Mouse (Mus musculus) small intestine, adult 2 months (tissue): ENCODE measurements around the gene Pcsk1n. TPM values are rescaled to one million over a fixed set of nuclear protein-coding genes. Genes with fewer than 3 reads are reported as not detected.

Experiments used
- H3K27ac ChIP-seq: fragments of 200-500 bp; 2 replicates; pipeline ENCODE4 v1.5.1; 2012; ENCODE audit warnings: low read depth, low read length, control low read depth, inconsistent platforms; ENCODE audit not compliant: insufficient read depth
- H3K27me3 ChIP-seq: fragments of 200-500 bp; 2 replicates; pipeline ENCODE4 v1.6.1; 2012; ENCODE audit warnings: mild to moderate bottlenecking, moderate library complexity, low read length, inconsistent platforms; ENCODE audit not compliant: control insufficient read depth, insufficient read depth
- H3K36me3 ChIP-seq: fragments of 200-500 bp; 2 replicates; pipeline ENCODE4 v1.6.1; 2012; ENCODE audit warnings: mild to moderate bottlenecking, low read length, control low read depth, inconsistent platforms; ENCODE audit not compliant: control insufficient read depth, insufficient read depth
- H3K4me1 ChIP-seq: fragments of 200-500 bp; 2 replicates; pipeline ENCODE4 v1.6.1; 2012; ENCODE audit warnings: low read length, inconsistent platforms, mixed read lengths; ENCODE audit not compliant: control insufficient read depth, insufficient read depth, insufficient read length
- H3K4me3 ChIP-seq: fragments of 200-500 bp; 2 replicates; pipeline ENCODE4 v1.5.1; 2012; ENCODE audit warnings: low read depth, mild to moderate bottlenecking, control low read depth, inconsistent platforms, low read length, moderate library complexity
- CTCF ChIP-seq: fragments of 200-500 bp; IDR thresholded peaks from 2 replicates; pipeline ENCODE4 v1.5.1; 2012; ENCODE audit warnings: low read depth, mild to moderate bottlenecking, control low read depth, inconsistent platforms, low read length, moderate library complexity, mixed read lengths; ENCODE audit not compliant: insufficient replicate concordance, insufficient read length; ENCODE audit errors: extremely low read depth
- POLR2A ChIP-seq: fragments of 200-500 bp; IDR thresholded peaks from 2 replicates; pipeline ENCODE4 v1.6.1; 2012; ENCODE audit warnings: low read depth, mild to moderate bottlenecking, control low read depth, inconsistent platforms, low read length, moderate library complexity
- WGBS: fragments of 180-500 bp; shearing (Covaris S2); methylation state at CpG from one replicate; pipeline ENCODE4 v1.1.7; 2018; 5-methylcytosine and 5-hydroxymethylcytosine counted together
- polyA plus RNA-seq: library from polyadenylated mRNA; depleted of rRNA; stranded (reverse); fragments of >200 nt; gene quantifications from 2 replicates; pipeline ENCODE4 v1.2.3, GENCODE M21; 2012

The Pcsk1n gene
- polyA plus RNA-seq, 1 experiment = 21.1 TPM

DNA sequence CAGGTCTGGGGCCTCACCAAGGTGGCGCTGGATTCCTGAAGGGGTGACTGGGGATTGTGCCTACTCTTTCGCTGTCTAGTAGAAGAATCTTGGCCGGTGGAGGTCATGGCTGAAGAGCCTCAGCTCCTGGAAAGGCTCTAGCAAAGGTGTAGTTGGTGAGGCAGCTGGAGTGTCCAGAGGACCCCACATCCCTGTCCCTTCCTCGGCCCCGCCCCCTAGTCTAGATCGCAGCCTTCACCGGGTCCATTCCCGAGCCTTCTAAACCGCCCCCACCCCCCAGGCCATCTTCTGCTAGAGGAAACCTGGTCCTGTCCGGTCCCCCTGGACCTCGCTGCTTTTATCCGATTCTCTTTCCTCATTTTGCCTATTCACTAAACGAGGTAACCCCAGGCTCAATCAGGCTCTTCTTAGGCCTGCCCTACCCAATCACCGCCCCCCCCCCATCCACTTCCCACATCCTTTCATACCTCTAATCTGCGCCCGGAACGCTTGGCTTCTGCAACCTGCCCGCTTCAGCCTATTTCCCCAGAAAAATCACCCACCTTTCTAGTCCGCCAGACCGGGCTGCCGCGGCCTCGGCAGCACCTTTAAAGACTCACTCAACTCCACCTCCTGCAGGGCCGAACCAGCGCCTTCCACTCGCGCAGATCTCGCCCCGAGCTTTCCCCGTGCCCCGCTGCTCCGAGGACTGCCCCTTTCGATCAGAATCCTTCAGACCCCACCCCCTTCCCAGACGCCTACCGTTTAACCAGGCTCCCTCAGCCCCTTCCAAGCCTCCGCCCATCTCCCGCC, 27.7 kb downstream of the Pcsk1n start, which contains the start of gene Hdac6:
Hdac6 (minus strand) TSS at position 782 of the 792 bp plus-strand sequence.
- H3K27me3 ChIP-seq = no peaks in the 10 kb centered on the region
- H3K4me3 ChIP-seq = peak within 1 kb of the TSS; percentile 80
- no peaks in the 10 kb centered on the region; the same call in 1 of the 2 replicates for H3K4me1 ChIP-seq
- no peak within 1 kb of the TSS for H3K27ac ChIP-seq
- TF ChIP-seq CTCF = no peak
- no peak for TF ChIP-seq POLR2A
- H3K36me3 ChIP-seq = no peaks in the 10 kb centered on the region
- WGBS = 15% methylated on average over 36 of the region's 37 CpGs

DNA sequence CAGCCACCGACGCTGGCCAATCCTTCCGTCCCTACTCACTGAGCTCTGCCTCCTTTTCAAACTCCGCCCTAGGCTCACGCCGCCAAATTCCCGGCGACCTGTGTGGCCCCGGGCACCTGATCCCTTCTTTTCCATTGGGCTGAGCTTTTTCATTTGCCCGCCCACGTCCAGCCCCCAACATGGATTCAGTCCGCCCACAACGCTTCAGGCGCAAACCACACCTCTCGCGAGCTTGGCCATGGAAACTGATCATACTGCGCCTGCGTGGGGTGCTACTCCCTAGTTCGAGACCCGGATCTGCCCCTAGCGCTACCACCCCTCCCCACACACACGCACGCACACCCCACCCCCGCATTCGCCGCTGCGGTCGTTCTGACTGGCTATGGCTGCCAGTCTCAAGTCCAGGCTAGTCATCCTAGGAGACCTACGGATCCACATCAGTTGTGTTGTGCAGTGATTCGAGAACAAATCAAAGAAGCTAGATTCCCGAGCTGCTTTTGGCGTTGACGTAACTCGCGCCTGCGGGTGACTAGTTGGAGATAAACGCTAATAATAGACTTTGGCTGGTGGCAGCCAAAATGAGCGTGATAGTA, 28.4 kb downstream of the Pcsk1n start:
- 10% methylated on average over 38 of the region's 38 CpGs for WGBS
- H3K27me3 ChIP-seq = no peaks in the 10 kb centered on the region
- TF ChIP-seq POLR2A (no peak), CTCF (no peak)
- no peaks in the 10 kb centered on the region; the same call in 1 of the 2 replicates for H3K4me1 ChIP-seq
- H3K27ac ChIP-seq = no peak overlapping the region
- H3K36me3 ChIP-seq = no peaks in the 10 kb centered on the region
- H3K4me3 ChIP-seq = peak overlapping the region; percentile 80

DNA sequence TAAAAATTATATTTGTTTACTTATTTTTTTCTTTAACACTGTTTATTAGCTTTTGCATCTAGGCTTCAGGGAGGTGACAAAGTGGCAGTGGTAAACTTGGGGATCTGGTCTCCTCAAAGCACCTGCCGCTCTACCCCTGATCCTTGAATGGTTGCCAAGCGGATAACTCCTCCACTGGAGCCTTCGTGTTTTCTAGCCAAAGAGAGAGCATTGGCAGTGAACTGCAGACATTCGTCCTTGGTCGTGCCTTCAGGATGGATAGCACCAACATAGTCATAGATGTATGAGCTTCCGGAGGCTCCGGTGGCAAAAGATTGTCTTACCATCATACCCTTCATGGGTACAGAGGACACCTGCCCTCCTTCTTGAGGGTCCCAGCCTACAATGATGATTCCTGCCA, 30.5 kb downstream of the Pcsk1n start:
- 82% methylated on average over 7 of the region's 7 CpGs for WGBS
- TF ChIP-seq CTCF = no peak
- TF ChIP-seq POLR2A = no peak

DNA sequence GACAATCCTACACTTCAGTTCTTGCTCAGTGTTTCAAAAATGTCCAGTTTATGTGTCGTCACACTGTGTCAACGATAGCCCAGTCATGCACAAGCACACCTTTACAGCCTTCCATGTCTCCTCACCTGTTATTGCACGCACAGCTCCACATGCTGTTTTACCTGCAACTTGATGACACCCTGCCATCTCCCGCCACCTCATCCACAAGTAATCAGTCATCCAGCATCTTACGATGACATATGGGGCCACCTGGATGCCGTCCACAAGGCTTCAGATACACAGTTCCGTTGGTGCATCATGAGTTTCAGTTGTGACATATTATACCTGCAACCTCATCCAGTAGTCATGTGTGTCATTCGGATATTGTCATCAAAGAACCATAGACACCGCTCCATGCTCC, 39.2 kb downstream of the Pcsk1n start:
- TF ChIP-seq POLR2A = no peak
- TF ChIP-seq CTCF = no peak
- no peaks in the 10 kb centered on the region for H3K27me3 ChIP-seq
- no peak overlapping the region for H3K4me3 ChIP-seq
- no peak overlapping the region for H3K27ac ChIP-seq
- WGBS = 88% methylated on average over 9 of the region's 9 CpGs
- no peaks in the 10 kb centered on the region for H3K36me3 ChIP-seq
- H3K4me1 ChIP-seq = no peaks in the 10 kb centered on the region

More for the DNA sequence above, 30.5 kb downstream of the Pcsk1n start:
- Histone ChIP-seq H3K4me3 (no peak overlapping the region), H3K4me1 (no peaks in the 10 kb centered on the region; the same call in 1 of the 2 replicates), H3K27ac (no peak overlapping the region), H3K27me3 (no peaks in the 10 kb centered on the region), H3K36me3 (no peaks in the 10 kb centered on the region)

DNA sequence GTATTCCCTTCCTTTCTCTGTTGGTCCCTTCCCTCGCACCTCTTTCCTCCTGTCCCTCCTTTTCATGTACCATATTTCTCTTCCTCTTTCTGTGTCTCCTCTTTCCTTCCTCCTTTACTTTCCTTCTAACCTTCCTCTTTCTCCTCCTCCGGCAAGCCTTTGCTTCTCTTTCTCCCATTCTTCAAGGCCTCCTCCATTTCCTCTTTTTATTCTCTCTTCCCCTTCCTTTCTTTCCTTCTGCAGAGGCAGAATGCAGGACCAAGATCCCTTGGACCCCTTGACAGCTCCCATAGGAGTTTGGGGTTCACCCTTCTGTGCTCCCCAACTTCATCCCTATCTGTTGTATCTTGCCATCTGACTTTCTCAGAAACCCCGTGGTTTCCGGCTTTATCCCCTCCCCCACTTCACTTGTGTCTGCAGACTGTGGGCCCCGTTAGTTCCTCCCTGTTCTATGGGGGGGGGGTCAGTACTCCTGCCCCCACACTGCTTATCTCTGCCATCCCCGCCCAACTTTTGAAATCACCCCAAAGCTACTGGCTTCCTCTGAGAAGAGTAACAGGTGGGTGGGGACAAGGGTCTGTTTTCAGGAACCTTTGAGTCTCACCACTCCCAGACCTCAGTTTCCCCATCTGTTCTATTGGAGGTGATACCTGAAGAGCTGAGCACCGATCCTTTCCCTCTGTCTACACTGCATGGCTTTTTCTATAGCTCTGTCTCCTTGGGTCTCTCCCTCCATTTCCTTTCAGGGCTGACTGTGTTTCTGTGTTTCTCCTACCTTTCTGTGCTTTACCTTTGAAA, 44.4 kb downstream of the Pcsk1n start:
- 47% methylated on average over 7 of the region's 7 CpGs for WGBS
- Histone ChIP-seq H3K36me3 (no peaks in the 10 kb centered on the region), H3K27me3 (no peaks in the 10 kb centered on the region), H3K27ac (no peak overlapping the region), H3K4me3 (no peak overlapping the region), H3K4me1 (no peaks in the 10 kb centered on the region)
- TF ChIP-seq CTCF (no peak), POLR2A (no peak)

DNA sequence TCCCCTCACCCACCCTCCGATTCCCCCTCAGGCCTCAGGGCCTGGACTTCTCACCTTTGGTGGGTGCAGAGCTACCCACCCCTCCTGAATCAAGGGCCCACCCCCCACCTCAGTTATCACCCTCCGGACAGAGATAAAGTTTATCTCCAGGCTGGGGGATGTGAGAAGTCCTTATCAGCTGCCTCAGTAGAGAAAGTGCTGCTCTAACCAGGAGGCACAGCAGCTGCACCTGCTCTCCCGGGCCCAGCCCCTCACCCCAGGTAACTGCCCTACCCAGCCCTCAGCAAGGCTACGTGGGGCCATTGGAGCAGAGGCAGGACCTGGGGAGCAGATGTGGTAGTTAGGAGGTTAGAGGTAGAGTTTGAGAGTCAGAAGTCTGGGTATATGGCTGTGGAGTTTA, 46.5 kb downstream of the Pcsk1n start:
- no peaks in the 10 kb centered on the region for H3K4me1 ChIP-seq
- H3K4me3 ChIP-seq = no peak overlapping the region
- WGBS = 31% methylated on average over 4 of the region's 4 CpGs
- no peaks in the 10 kb centered on the region for H3K27me3 ChIP-seq
- no peaks in the 10 kb centered on the region for H3K36me3 ChIP-seq
- no peak for TF ChIP-seq POLR2A
- H3K27ac ChIP-seq = no peak overlapping the region
